Mouse (Mus musculus) fat pad, adult 2 months (tissue): ENCODE data around the gene Gm21985.

Experiments used
- DNase-seq: peaks from one replicate; pipeline ENCODE4 v3.0.0-alpha.2; 2011; ENCODE audit warnings: low read depth, low spot score; ENCODE audit errors: extremely low read depth

Gene Gm21985

DNA sequence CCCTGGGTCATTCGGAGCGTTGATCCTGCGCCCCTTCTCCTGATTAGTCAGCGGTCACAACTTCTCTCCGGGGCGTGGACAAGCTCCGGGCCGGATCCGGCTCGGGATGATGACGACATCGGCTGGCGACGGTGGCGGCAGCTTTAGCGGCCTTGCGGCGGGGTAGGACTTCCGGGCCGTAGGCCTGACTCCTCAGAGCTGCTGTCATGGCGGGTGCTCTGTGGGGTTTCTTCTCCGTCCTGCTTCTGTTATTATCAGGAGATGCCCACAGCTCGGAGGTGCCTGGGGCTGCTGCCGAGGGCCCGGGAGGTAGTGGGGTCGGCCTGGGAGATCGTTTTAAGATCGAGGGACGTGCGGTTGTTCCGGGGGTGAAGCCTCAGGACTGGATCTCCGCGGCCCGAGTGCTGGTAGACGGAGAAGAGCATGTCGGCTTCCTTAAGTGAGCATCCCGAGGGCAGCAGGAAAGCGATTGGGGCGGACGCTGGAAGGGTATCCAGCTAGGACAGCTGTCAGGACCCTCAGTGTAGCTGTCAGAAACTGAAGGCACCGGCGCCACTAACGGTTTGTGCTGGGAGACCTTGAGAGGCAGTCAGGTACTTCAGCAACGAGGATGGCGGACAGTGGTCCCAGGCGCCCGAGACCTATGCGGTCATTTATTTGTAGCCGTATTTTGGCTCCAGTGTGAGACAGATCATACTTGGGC, 188.9 kb downstream of the Gm21985 start, which contains the start of gene Emc7:
TSS of gene Emc7 (plus strand) at position 136 of the 703 bp plus-strand sequence.
- no peak for DNase-seq
